12 mouse cellular contexts compared by ENCODE assay signal in genomic region chr9:65152711-65153330, GRCm38 (mm10). TPM values are rescaled to one million over a fixed set of nuclear protein-coding genes. Genes with fewer than 3 reads are reported as not detected.
A peak's percentile ranks its signal among the peaks of the same experiment; 100 is the strongest.
DNase-seq lines count a peak whose midpoint lies in the region; ATAC-seq and TF ChIP-seq lines count a peak whose summit lies in the region.
"Had no signal": no experiment of that assay in that cellular context is flagged by ENCODE, and none has a peak within 500 bp of the region (broad histone marks: within the 10 kb centered on the region; RNA-seq: fewer than 3 reads in every experiment).

No protein-coding gene starts in this region.

- no peak for DNase-seq in kidney, adult 8-10 months
- no peak for DNase-seq in forebrain, embryonic 10.5 days (ENCODE audit: extremely low spot score, low spot score)
- DNase-seq in hindbrain, postnatal 0 days (ENCODE audit: low spot score): no peak
- no peak for DNase-seq in midbrain, postnatal 0 days (ENCODE audit: low spot score)
- DNase-seq in left cerebral cortex, adult 18-20 months (ENCODE audit: low spot score in 2 of 2): no peak
- DNase-seq in right cerebral cortex, adult 18-20 months: no peak
- DNase-seq in right cerebral cortex, postnatal 25 days: no peak
- DNase-seq: cerebellum, postnatal 25 days had no signal

- peak overlapping the region; percentile 57 for H3K27ac ChIP-seq in kidney, embryonic 16.5 days (ENCODE audit: low read length)
- peak overlapping the region; percentile 92 for H3K27ac ChIP-seq in forebrain, embryonic 10.5 days
- H3K27ac ChIP-seq in hindbrain, postnatal 0 days: peak overlapping the region; percentile 67
- H3K27ac ChIP-seq in midbrain, postnatal 0 days (ENCODE audit: low read depth, low read length): peak overlapping the region; percentile 38; the same call in 1 of the 2 replicates
- H3K27ac ChIP-seq: heart, embryonic 15.5 days had no signal

- H3K36me3 ChIP-seq in kidney, embryonic 16.5 days (ENCODE audit: insufficient read depth, low read length): no peaks in the 10 kb centered on the region
- H3K36me3 ChIP-seq in forebrain, embryonic 10.5 days (replicated peaks): peaks cover 98% of the 10 kb centered on the region
- no peaks in the 10 kb centered on the region for H3K36me3 ChIP-seq in hindbrain, postnatal 0 days (ENCODE audit: insufficient read depth, low read length)
- peaks cover 4% of the 10 kb centered on the region; the same call in 1 of the 2 replicates for H3K36me3 ChIP-seq in midbrain, postnatal 0 days (ENCODE audit: insufficient read depth, low read length)
- H3K36me3 ChIP-seq: heart, embryonic 15.5 days had no signal

- H3K4me1 ChIP-seq in kidney, embryonic 16.5 days (ENCODE audit: insufficient read depth, low read length): peaks cover 47% of the 10 kb centered on the region
- H3K4me1 ChIP-seq in forebrain, embryonic 10.5 days: peaks cover 99% of the 10 kb centered on the region
- peaks cover 16% of the 10 kb centered on the region for H3K4me1 ChIP-seq in hindbrain, postnatal 0 days (ENCODE audit: insufficient read depth, low read length)
- peaks cover 3% of the 10 kb centered on the region; the same call in 1 of the 2 replicates for H3K4me1 ChIP-seq in midbrain, postnatal 0 days (ENCODE audit: insufficient read depth, low read length)

- no peaks in the 10 kb centered on the region for H3K9me3 ChIP-seq in kidney, embryonic 16.5 days (ENCODE audit: low read length)
- no peaks in the 10 kb centered on the region for H3K9me3 ChIP-seq in forebrain, embryonic 10.5 days
- no peaks in the 10 kb centered on the region for H3K9me3 ChIP-seq in hindbrain, postnatal 0 days (ENCODE audit: low read length)
- no peaks in the 10 kb centered on the region for H3K9me3 ChIP-seq in midbrain, postnatal 0 days (ENCODE audit: low read length)
- H3K9me3 ChIP-seq: heart, embryonic 15.5 days had no signal

- H3K4me2 ChIP-seq in kidney, embryonic 16.5 days (replicated peaks; ENCODE audit: low read depth, low read length): no peak overlapping the region
- no peak overlapping the region for H3K4me2 ChIP-seq in hindbrain, postnatal 0 days (ENCODE audit: low read depth, low read length)
- H3K4me2 ChIP-seq in midbrain, postnatal 0 days (ENCODE audit: low read depth, low read length, poor library complexity, severe bottlenecking): no peak overlapping the region
- H3K4me2 ChIP-seq: heart, embryonic 15.5 days had no signal

- WGBS in kidney, embryonic 16.5 days: 53% methylated on average over 6 of the region's 6 CpGs
- 23% methylated on average over 6 of the region's 6 CpGs for WGBS in forebrain, embryonic 10.5 days
- 26% methylated on average over 6 of the region's 6 CpGs for WGBS in hindbrain, postnatal 0 days
- WGBS in midbrain, postnatal 0 days: 35% methylated on average over 6 of the region's 6 CpGs

- no peak for TF ChIP-seq CTCF in hindbrain, postnatal 0 days (IDR thresholded peaks at IDR 0.05; ENCODE audit: low read depth)
- no peak for TF ChIP-seq CTCF in midbrain, postnatal 0 days (IDR thresholded peaks at IDR 0.05)

- no peak overlapping the region for H3K4me3 ChIP-seq in kidney, embryonic 16.5 days (ENCODE audit: low read length)
- peak overlapping the region; percentile 36 for H3K4me3 ChIP-seq in forebrain, embryonic 10.5 days
- H3K4me3 ChIP-seq in hindbrain, postnatal 0 days (ENCODE audit: low read length): no peak overlapping the region
- H3K4me3 ChIP-seq in midbrain, postnatal 0 days (ENCODE audit: low read depth, low read length): no peak overlapping the region
- H3K4me3 ChIP-seq: heart, embryonic 15.5 days had no signal

- 0 out of 2 replicates have a peak overlapping the region, but pooled peaks have one; percentile 5 for H3K9ac ChIP-seq in kidney, embryonic 16.5 days (replicated peaks; ENCODE audit: low read length)
- 0 out of 2 replicates have a peak overlapping the region, but pooled peaks have one; percentile 1 for H3K9ac ChIP-seq in hindbrain, postnatal 0 days (replicated peaks; ENCODE audit: low read length)
- H3K9ac ChIP-seq in midbrain, postnatal 0 days (replicated peaks; ENCODE audit: low read length, poor library complexity, severe bottlenecking): no peak overlapping the region; the same call in 1 of the 2 replicates
- H3K9ac ChIP-seq: heart, embryonic 15.5 days had no signal

- H3K27me3 ChIP-seq in kidney, embryonic 16.5 days (ENCODE audit: insufficient read depth, low read length): no peaks in the 10 kb centered on the region
- H3K27me3 ChIP-seq in forebrain, embryonic 10.5 days (ENCODE audit: poor library complexity, severe bottlenecking): no peaks in the 10 kb centered on the region
- no peaks in the 10 kb centered on the region for H3K27me3 ChIP-seq in hindbrain, postnatal 0 days (ENCODE audit: insufficient read depth, low read length)
- no peaks in the 10 kb centered on the region for H3K27me3 ChIP-seq in midbrain, postnatal 0 days (ENCODE audit: insufficient read depth, low read length)

- ATAC-seq in kidney, embryonic 16.5 days (ENCODE audit: low FRiP score, low TSS enrichment): no peak
- peak; percentile 57; the same call in 1 of the 2 replicates for ATAC-seq in hindbrain, postnatal 0 days
- no peak for ATAC-seq in midbrain, postnatal 0 days (ENCODE audit: low FRiP score)

RNA-seq across cellular contexts. Expression of gene Igdcc3, which starts 11.8 kb away (rescaled TPM):
- 3.2 and 3.3 TPM in 2 replicates for polyA plus RNA-seq in kidney, embryonic 16.5 days (2015; fragmentation: Nextera tagmentation; extraction: Ambion mirVana)
- polyA plus RNA-seq in forebrain, embryonic 10.5 days (2016; fragmentation: Nextera tagmentation; extraction: Ambion mirVana): 208 and 246 TPM in 2 replicates
- 2.3 and 6.3 TPM in 2 replicates for total RNA-seq in hindbrain, postnatal 0 days (2014; rRNA removed)
- 5.2 and 6.2 TPM in 2 replicates for polyA plus RNA-seq in hindbrain, postnatal 0 days (2015; fragmentation: Nextera tagmentation; extraction: Ambion mirVana)
- total RNA-seq in midbrain, postnatal 0 days (2014; rRNA removed): 5.3 and 7.7 TPM in 2 replicates
- 6.4 and 6.6 TPM in 2 replicates for polyA plus RNA-seq in midbrain, postnatal 0 days (2015; fragmentation: Nextera tagmentation; extraction: Ambion mirVana)
- 1 to 10 TPM; 1.4 to 1.7 TPM for total RNA-seq in left cerebral cortex, adult 18-20 months (2021)
- total RNA-seq: liver, adult 2 months had no signal
- polyA plus RNA-seq: large intestine, adult 2 months; liver, adult 2 months had no signal

RNA-seq across cellular contexts. Expression of gene Parp16, which starts 42.3 kb away (rescaled TPM):
- 7.4 and 8.6 TPM in 2 replicates for polyA plus RNA-seq in kidney, embryonic 16.5 days (2015; fragmentation: Nextera tagmentation; extraction: Ambion mirVana)
- polyA plus RNA-seq in forebrain, embryonic 10.5 days (2016; fragmentation: Nextera tagmentation; extraction: Ambion mirVana): 7.0 and 8.5 TPM in 2 replicates
- 2.6 and 6.7 TPM in 2 replicates for total RNA-seq in hindbrain, postnatal 0 days (2014; rRNA removed)
- 5.9 and 6.3 TPM in 2 replicates for polyA plus RNA-seq in hindbrain, postnatal 0 days (2015; fragmentation: Nextera tagmentation; extraction: Ambion mirVana)
- total RNA-seq in midbrain, postnatal 0 days (2014; rRNA removed): 7.5 and 8.0 TPM in 2 replicates
- 7.0 and 7.7 TPM in 2 replicates for polyA plus RNA-seq in midbrain, postnatal 0 days (2015; fragmentation: Nextera tagmentation; extraction: Ambion mirVana)
- 1 to 10 TPM; 4.0 to 4.3 TPM for total RNA-seq in left cerebral cortex, adult 18-20 months (2021)

RNA-seq across cellular contexts. Expression of gene Igdcc4, which starts 51.5 kb away (rescaled TPM):
- polyA plus RNA-seq in kidney, embryonic 16.5 days (2015; fragmentation: Nextera tagmentation; extraction: Ambion mirVana): 10.9 and 12.0 TPM in 2 replicates
- polyA plus RNA-seq in forebrain, embryonic 10.5 days (2016; fragmentation: Nextera tagmentation; extraction: Ambion mirVana): 7.7 and 8.0 TPM in 2 replicates
- 51.1 and 56.8 TPM in 2 replicates for total RNA-seq in hindbrain, postnatal 0 days (2014; rRNA removed)
- 12.2 and 13.2 TPM in 2 replicates for polyA plus RNA-seq in hindbrain, postnatal 0 days (2015; fragmentation: Nextera tagmentation; extraction: Ambion mirVana)
- 46.6 and 52.9 TPM in 2 replicates for total RNA-seq in midbrain, postnatal 0 days (2014; rRNA removed)
- 11.1 and 11.9 TPM in 2 replicates for polyA plus RNA-seq in midbrain, postnatal 0 days (2015; fragmentation: Nextera tagmentation; extraction: Ambion mirVana)
- total RNA-seq in left cerebral cortex, adult 18-20 months (2021): 10 to 100 TPM; 28.0 to 30.6 TPM

Comparison
In these comparisons a context has a peak if more than half of its experiments do, and no peak if none do; other contexts are left out.
1. H3K27ac ChIP-seq: peak in every context shown above with its lines; median percentile 92 in forebrain, embryonic 10.5 days; 67 in hindbrain, postnatal 0 days; 57 in kidney, embryonic 16.5 days; 38 in midbrain, postnatal 0 days.
2. RNA of gene Igdcc3, which starts 11.8 kb away (polyA plus RNA-seq): 208 to 246 TPM in forebrain, embryonic 10.5 days; 6.4 to 6.6 TPM in midbrain, postnatal 0 days, 5.2 to 6.2 TPM in hindbrain, postnatal 0 days and 3.2 to 3.3 TPM in kidney, embryonic 16.5 days; every median in the first group is over 10 times any median in the second.